In genomic region chrX:158947191-158947590, GRCm38 (mm10) we compare ENCODE assay signal across 23 mouse cellular contexts.
DNase-seq lines count a peak whose midpoint lies in the region; ATAC-seq and TF ChIP-seq lines count a peak whose summit lies in the region.
"Had no signal": no experiment of that assay in that cellular context is flagged by ENCODE, and none has a peak within 500 bp of the region (broad histone marks: within the 10 kb centered on the region; RNA-seq: fewer than 3 reads in every experiment).

No protein-coding gene starts in this region.

- ATAC-seq in forebrain, embryonic 14.5 days: no peak
- ATAC-seq in forebrain, postnatal 0 days: no peak
- no peak for ATAC-seq in midbrain, postnatal 0 days (ENCODE audit: low FRiP score)
- ATAC-seq: hindbrain, embryonic 16.5 days; intestine, embryonic 16.5 days; midbrain, embryonic 13.5 days had no signal

- H3K4me1 ChIP-seq in forebrain, embryonic 14.5 days (ENCODE audit: control insufficient read depth, insufficient read depth, low read length): no peaks in the 10 kb centered on the region
- no peaks in the 10 kb centered on the region for H3K4me1 ChIP-seq in forebrain, postnatal 0 days (ENCODE audit: insufficient read depth)
- H3K4me1 ChIP-seq in midbrain, postnatal 0 days (ENCODE audit: insufficient read depth, low read length): no peaks in the 10 kb centered on the region
- no peaks in the 10 kb centered on the region for H3K4me1 ChIP-seq in midbrain, embryonic 10.5 days
- H3K4me1 ChIP-seq: embryonic facial prominence, embryonic 10.5 days; forebrain, embryonic 10.5 days; heart, embryonic 10.5 days; liver, embryonic 13.5 days; midbrain, embryonic 13.5 days; neural tube, embryonic 12.5 days; stomach, embryonic 15.5 days had no signal

- WGBS in forebrain, embryonic 14.5 days: 50% methylated on average over 4 of the region's 4 CpGs
- 37% methylated on average over 4 of the region's 4 CpGs for WGBS in forebrain, postnatal 0 days
- WGBS in midbrain, postnatal 0 days: 58% methylated on average over 4 of the region's 4 CpGs
- 84% methylated on average over 4 of the region's 4 CpGs for WGBS in midbrain, embryonic 10.5 days

- H3K27ac ChIP-seq in forebrain, embryonic 14.5 days (ENCODE audit: low read depth, low read length): no peak overlapping the region
- H3K27ac ChIP-seq in forebrain, postnatal 0 days (ENCODE audit: low read depth, low read length): no peak overlapping the region
- H3K27ac ChIP-seq in midbrain, postnatal 0 days (ENCODE audit: low read depth, low read length): no peak overlapping the region
- H3K27ac ChIP-seq in midbrain, embryonic 10.5 days (replicated peaks): no peak overlapping the region
- H3K27ac ChIP-seq: embryonic facial prominence, embryonic 10.5 days; forebrain, embryonic 10.5 days; gastrocnemius, adult 2 months; heart, embryonic 10.5 days; liver, embryonic 13.5 days; midbrain, embryonic 13.5 days; neural tube, embryonic 12.5 days; stomach, embryonic 15.5 days had no signal

- H3K4me3 ChIP-seq in forebrain, embryonic 14.5 days (ENCODE audit: low read depth, low read length): no peak overlapping the region
- no peak overlapping the region for H3K4me3 ChIP-seq in forebrain, postnatal 0 days (ENCODE audit: low read depth, low read length)
- no peak overlapping the region for H3K4me3 ChIP-seq in midbrain, postnatal 0 days (ENCODE audit: low read depth, low read length)
- no peak overlapping the region for H3K4me3 ChIP-seq in midbrain, embryonic 10.5 days
- H3K4me3 ChIP-seq: embryonic facial prominence, embryonic 10.5 days; forebrain, embryonic 10.5 days; gastrocnemius, adult 2 months; heart, embryonic 10.5 days; liver, embryonic 13.5 days; midbrain, embryonic 13.5 days; neural tube, embryonic 12.5 days; stomach, embryonic 15.5 days had no signal

- DNase-seq in forebrain, embryonic 14.5 days (ENCODE audit: low spot score): peak; percentile 9
- no peak for DNase-seq in forebrain, postnatal 0 days
- peak; percentile 7 for DNase-seq in midbrain, postnatal 0 days (ENCODE audit: low spot score)
- DNase-seq in midbrain, embryonic 10.5 days (ENCODE audit: low spot score): no peak
- peak; percentile 88 to 89 for DNase-seq in cerebellum, postnatal 10 days
- DNase-seq in c-Kit-positive CD71-positive TER-119-positive erythroid progenitor cells, embryonic 14.5 days (ENCODE audit: low spot score): no peak
- no peak for DNase-seq in adrenal gland, postnatal 14 days
- DNase-seq: adrenal gland, postnatal 25 days; gastrocnemius, adult 2 months; kidney, adult 9 months; kidney, postnatal 14 days; liver, embryonic 13.5 days; lung, adult 2 months; lung, postnatal 14 days; thymus, postnatal 25 days had no signal

- no peaks in the 10 kb centered on the region for H3K36me3 ChIP-seq in forebrain, embryonic 14.5 days (ENCODE audit: control insufficient read depth, insufficient read depth, low read length)
- H3K36me3 ChIP-seq in forebrain, postnatal 0 days (ENCODE audit: insufficient read depth): no peaks in the 10 kb centered on the region
- H3K36me3 ChIP-seq in midbrain, postnatal 0 days (ENCODE audit: insufficient read depth, low read length): no peaks in the 10 kb centered on the region
- H3K36me3 ChIP-seq in midbrain, embryonic 10.5 days: no peaks in the 10 kb centered on the region
- H3K36me3 ChIP-seq: embryonic facial prominence, embryonic 10.5 days; forebrain, embryonic 10.5 days; heart, embryonic 10.5 days; liver, embryonic 13.5 days; midbrain, embryonic 13.5 days; neural tube, embryonic 12.5 days; stomach, embryonic 15.5 days had no signal

- TF ChIP-seq CTCF in forebrain, postnatal 0 days (IDR thresholded peaks at IDR 0.05; ENCODE audit: low read depth): no peak
- TF ChIP-seq CTCF in midbrain, postnatal 0 days (IDR thresholded peaks at IDR 0.05): no peak

- H3K27me3 ChIP-seq in forebrain, embryonic 14.5 days (replicated peaks; ENCODE audit: control insufficient read depth, insufficient read depth, low read length): no peaks in the 10 kb centered on the region
- no peaks in the 10 kb centered on the region for H3K27me3 ChIP-seq in forebrain, postnatal 0 days (ENCODE audit: insufficient read depth, low read length)
- H3K27me3 ChIP-seq in midbrain, postnatal 0 days (ENCODE audit: insufficient read depth, low read length): no peaks in the 10 kb centered on the region
- H3K27me3 ChIP-seq in midbrain, embryonic 10.5 days (ENCODE audit: low read depth, poor library complexity, severe bottlenecking): peaks cover 4% of the 10 kb centered on the region; the same call in 1 of the 2 replicates
- H3K27me3 ChIP-seq: liver, embryonic 13.5 days; midbrain, embryonic 13.5 days; neural tube, embryonic 12.5 days; stomach, embryonic 15.5 days had no signal

- H3K9me3 ChIP-seq in forebrain, embryonic 14.5 days (replicated peaks; ENCODE audit: control insufficient read depth, low read length): no peaks in the 10 kb centered on the region
- no peaks in the 10 kb centered on the region for H3K9me3 ChIP-seq in forebrain, postnatal 0 days (ENCODE audit: low read length)
- no peaks in the 10 kb centered on the region for H3K9me3 ChIP-seq in midbrain, postnatal 0 days (ENCODE audit: low read length)
- H3K9me3 ChIP-seq in midbrain, embryonic 10.5 days (replicated peaks): no peaks in the 10 kb centered on the region
- H3K9me3 ChIP-seq: embryonic facial prominence, embryonic 10.5 days; forebrain, embryonic 10.5 days; heart, embryonic 10.5 days; liver, embryonic 13.5 days; midbrain, embryonic 13.5 days; neural tube, embryonic 12.5 days; stomach, embryonic 15.5 days had no signal

- no peak overlapping the region for H3K4me2 ChIP-seq in forebrain, embryonic 14.5 days (ENCODE audit: low read length)
- no peak overlapping the region for H3K4me2 ChIP-seq in forebrain, postnatal 0 days (ENCODE audit: low read depth)
- H3K4me2 ChIP-seq in midbrain, postnatal 0 days (ENCODE audit: low read depth, low read length, poor library complexity, severe bottlenecking): no peak overlapping the region
- H3K4me2 ChIP-seq: liver, embryonic 13.5 days; midbrain, embryonic 13.5 days; neural tube, embryonic 12.5 days; stomach, embryonic 15.5 days had no signal

- H3K9ac ChIP-seq in forebrain, embryonic 14.5 days (ENCODE audit: low read length): no peak overlapping the region
- no peak overlapping the region for H3K9ac ChIP-seq in forebrain, postnatal 0 days
- no peak overlapping the region for H3K9ac ChIP-seq in midbrain, postnatal 0 days (replicated peaks; ENCODE audit: low read length, poor library complexity, severe bottlenecking)
- H3K9ac ChIP-seq: liver, embryonic 13.5 days; midbrain, embryonic 13.5 days; neural tube, embryonic 12.5 days; stomach, embryonic 15.5 days had no signal

Comparison
In these comparisons a context has a peak if more than half of its experiments do, and no peak if none do; other contexts are left out.
1. DNase-seq: peak in forebrain, embryonic 14.5 days (single experiment), midbrain, postnatal 0 days (single experiment) and cerebellum, postnatal 10 days (2 of 2); none in forebrain, postnatal 0 days (single experiment), midbrain, embryonic 10.5 days (single experiment), c-Kit-positive CD71-positive TER-119-positive erythroid progenitor cells, embryonic 14.5 days (single experiment) and adrenal gland, postnatal 14 days (single experiment).